Mouse (Mus musculus) erythroblast, embryonic 14.5 days (primary cell): ENCODE measurements around the gene Rbck1.

Experiments
- GATA1 ChIP-seq: IDR thresholded peaks from 2 replicates; pipeline ENCODE4 v1.6.1; 2012; ENCODE audit warnings: low read length, inconsistent platforms, mixed read lengths
- TAL1 ChIP-seq: IDR thresholded peaks from 3 replicates; pipeline ENCODE4 v1.6.1; 2012; ENCODE audit warnings: low read length, inconsistent platforms, mixed read lengths

GRCm38 (mm10) chr2:152335289-152335820 is 2.9 kb upstream of the Rbck1 start:
- TF ChIP-seq GATA1 (no peak), TAL1 (no peak)
